8 mouse cellular contexts compared by ENCODE assay signal in the genomic region with DNA sequence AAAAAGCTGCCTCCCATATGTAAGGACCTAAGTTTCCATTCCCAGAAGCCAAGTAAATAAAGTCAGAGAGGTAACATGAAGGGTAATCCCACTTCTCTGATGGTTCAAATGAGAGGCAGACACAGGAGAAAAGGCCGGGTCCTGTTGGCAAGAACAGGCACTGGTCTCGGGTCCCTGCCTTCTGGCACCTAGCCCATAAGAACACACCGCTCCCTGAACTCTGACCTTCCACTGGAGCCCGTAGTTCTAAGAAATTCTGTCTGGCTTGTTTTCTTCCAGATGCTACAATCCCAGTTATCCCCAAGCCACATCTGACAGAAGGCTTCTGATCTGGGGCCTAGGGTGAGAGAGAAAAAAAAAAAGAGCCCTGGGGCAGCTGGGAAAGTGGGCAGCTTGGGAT. TPM values are rescaled to one million over a fixed set of nuclear protein-coding genes. Genes with fewer than 3 reads are reported as not detected.
DNase-seq lines count a peak whose midpoint lies in the region; ATAC-seq and TF ChIP-seq lines count a peak whose summit lies in the region.

No protein-coding gene starts in this region.

- ATAC-seq in cerebellum, adult (ENCODE audit: insufficient number of reproducible peaks, low FRiP score, low TSS enrichment) = no peak
- ATAC-seq in lung, embryonic 15.5 days (ENCODE audit: borderline replicate concordance, extremely low read depth, low FRiP score, low TSS enrichment) = no peak
- no peak for ATAC-seq in neural tube, embryonic 14.5 days (ENCODE audit: low read depth)

- DNase-seq in cerebellum, adult 2 months = no peak
- no peak for DNase-seq in lung, postnatal 4 days
- peak; percentile 61 for DNase-seq in kidney, adult 11 months
- DNase-seq in thymus, postnatal 10 days (ENCODE audit: low spot score in 2 of 2) = no peak
- no peak for DNase-seq in adrenal gland, adult 2 months

- peak overlapping the region; percentile 43 for H3K4me2 ChIP-seq in lung, embryonic 15.5 days
- H3K4me2 ChIP-seq in neural tube, embryonic 14.5 days (ENCODE audit: low read depth, low read length) = no peak overlapping the region; the same call in 1 of the 2 replicates

- no peak for TF ChIP-seq POLR2A in cerebellum, adult 2 months (IDR thresholded peaks at IDR 0.05; ENCODE audit: borderline replicate concordance, insufficient read depth, low read length)

- H3K9me3 ChIP-seq in lung, embryonic 15.5 days = no peaks in the 10 kb centered on the region
- no peaks in the 10 kb centered on the region for H3K9me3 ChIP-seq in neural tube, embryonic 14.5 days (ENCODE audit: control insufficient read depth, low read length)

- peaks cover 54% of the 10 kb centered on the region for H3K4me1 ChIP-seq in cerebellum, adult 2 months (ENCODE audit: control insufficient read depth, insufficient read depth, low read length)
- peaks cover 36% of the 10 kb centered on the region for H3K4me1 ChIP-seq in lung, embryonic 15.5 days
- H3K4me1 ChIP-seq in neural tube, embryonic 14.5 days (ENCODE audit: control insufficient read depth, insufficient read depth, low read length) = peaks cover 26% of the 10 kb centered on the region

- H3K4me3 ChIP-seq in cerebellum, adult 2 months (replicated peaks; ENCODE audit: insufficient read depth, low read depth, low read length) = no peak overlapping the region
- peak overlapping the region; percentile 2; the same call in 1 of the 2 replicates for H3K4me3 ChIP-seq in lung, embryonic 15.5 days
- H3K4me3 ChIP-seq in neural tube, embryonic 14.5 days (ENCODE audit: low read depth, low read length) = no peak overlapping the region

- TF ChIP-seq CTCF in cerebellum, adult 2 months (IDR thresholded peaks at IDR 0.05; ENCODE audit: borderline replicate concordance, insufficient read depth, low read depth, low read length) = no peak

- 0 out of 2 replicates have a peak, but pooled peaks cover 2% of the 10 kb centered on the region for H3K36me3 ChIP-seq in lung, embryonic 15.5 days
- no peaks in the 10 kb centered on the region for H3K36me3 ChIP-seq in neural tube, embryonic 14.5 days (ENCODE audit: control insufficient read depth, insufficient read depth, low read length)

- no peak overlapping the region for H3K9ac ChIP-seq in lung, embryonic 15.5 days
- H3K9ac ChIP-seq in neural tube, embryonic 14.5 days (replicated peaks; ENCODE audit: low read depth, low read length) = no peak overlapping the region

- H3K27me3 ChIP-seq in cerebellum, adult 2 months (ENCODE audit: control insufficient read depth, insufficient read depth, low read length) = no peaks in the 10 kb centered on the region
- H3K27me3 ChIP-seq in lung, embryonic 15.5 days = no peaks in the 10 kb centered on the region
- H3K27me3 ChIP-seq in neural tube, embryonic 14.5 days (ENCODE audit: control insufficient read depth, insufficient read depth, low read length) = no peaks in the 10 kb centered on the region

- 0 out of 2 replicates have a peak overlapping the region, but pooled peaks have one; percentile 2 for H3K27ac ChIP-seq in cerebellum, adult 2 months (ENCODE audit: insufficient read depth, low read length)
- H3K27ac ChIP-seq in lung, embryonic 15.5 days = peak overlapping the region; percentile 85
- H3K27ac ChIP-seq in neural tube, embryonic 14.5 days (ENCODE audit: low read depth, low read length) = peak overlapping the region; percentile 16; the same call in 1 of the 2 replicates

- WGBS in cerebellum, adult 2 months = 29% methylated on average over 4 of the region's 4 CpGs
- 36% methylated on average over 4 of the region's 4 CpGs for WGBS in lung, embryonic 15.5 days
- WGBS in neural tube, embryonic 14.5 days = 71% methylated on average over 4 of the region's 4 CpGs

RNA-seq across cellular contexts. Expression of gene Fgfr2, which starts 34.7 kb away (rescaled TPM):
- polyA plus RNA-seq in cerebellum, adult 2 months (2012; rRNA removed) = 77.9 and 95.3 TPM in 2 replicates
- 149 and 160 TPM in 2 replicates for polyA plus RNA-seq in lung, embryonic 15.5 days (2015; fragmentation: Nextera tagmentation; extraction: Ambion mirVana)
- polyA plus RNA-seq in neural tube, embryonic 14.5 days (2014; fragmentation: Nextera tagmentation; extraction: Ambion mirVana) = 28.1 and 32.0 TPM in 2 replicates
- total RNA-seq in adrenal gland, adult 2 months (2021) = 100 to 1,000 TPM; 178 to 245 TPM
- polyA plus RNA-seq in adrenal gland, adult 2 months (2012; rRNA removed) = 47.1 and 48.0 TPM in 2 replicates

RNA-seq across cellular contexts. Expression of gene Ctbp2, which starts 35.7 kb away (rescaled TPM):
- polyA plus RNA-seq in cerebellum, adult 2 months (2012; rRNA removed) = 96.2 and 111 TPM in 2 replicates
- polyA plus RNA-seq in lung, embryonic 15.5 days (2015; fragmentation: Nextera tagmentation; extraction: Ambion mirVana) = 91.6 and 94.8 TPM in 2 replicates
- polyA plus RNA-seq in neural tube, embryonic 14.5 days (2014; fragmentation: Nextera tagmentation; extraction: Ambion mirVana) = 61.1 and 65.0 TPM in 2 replicates
- 10 to 100 TPM; 54.4 to 65.3 TPM for total RNA-seq in adrenal gland, adult 2 months (2021)
- polyA plus RNA-seq in adrenal gland, adult 2 months (2012; rRNA removed) = 52.8 and 53.2 TPM in 2 replicates

Comparison
In these comparisons a context has a peak if more than half of its experiments do, and no peak if none do; other contexts are left out.
1. H3K27ac ChIP-seq: peak in every context shown above with its lines; median percentile 85 in lung, embryonic 15.5 days; 16 in neural tube, embryonic 14.5 days; 2 in cerebellum, adult 2 months.